Mouse (Mus musculus): ENCODE data around the gene Tcf7l2.

DNA sequence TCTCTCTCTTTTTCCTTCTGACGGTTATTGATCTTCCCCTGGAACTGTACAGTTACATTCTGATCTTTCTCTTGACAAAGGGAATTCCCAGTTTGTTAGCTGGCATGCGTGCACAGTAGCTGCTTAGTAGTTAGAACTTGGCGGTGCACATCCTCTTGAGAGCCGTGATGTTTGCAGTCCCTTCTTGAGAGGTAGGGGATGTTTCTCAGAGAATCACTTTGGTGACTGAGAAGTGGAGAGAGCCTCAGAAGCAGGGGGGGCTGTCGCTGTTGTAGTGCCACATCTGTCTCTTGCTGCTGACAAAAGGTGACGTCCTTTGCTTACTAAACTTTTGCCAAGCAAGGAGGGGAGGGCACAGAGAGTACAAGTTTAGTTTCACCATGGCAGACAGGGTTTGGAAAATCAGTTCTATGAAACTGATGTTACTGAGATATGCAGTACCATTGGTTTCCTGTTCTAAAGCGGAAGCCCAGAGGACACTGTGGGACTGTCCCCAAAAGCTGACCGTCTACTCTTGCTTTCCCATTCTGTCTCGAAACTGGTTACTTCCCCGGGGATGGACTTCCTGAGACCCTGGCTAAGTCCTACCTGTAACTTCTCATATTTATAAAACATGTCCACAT, 99.0 kb downstream of the Tcf7l2 start:
- TF ChIP-seq CTCF (IDR thresholded peaks at IDR 0.05; ENCODE audit: low read depth) = no peak
- TF ChIP-seq EP300 (optimal IDR thresholded peaks at IDR 0.05) = no peak

Data from stomach, postnatal 0 days (tissue).